Mouse (Mus musculus): ENCODE measurements around the gene Rab40c. TPM values are rescaled to one million over a fixed set of nuclear protein-coding genes. Genes with fewer than 3 reads are reported as not detected.

Gene Rab40c
- total and polyA plus RNA-seq, 2 experiments from 2014 or later: 38.9 to 42.1 TPM

- 100% methylated on average over 1 of the region's 2 CpGs for WGBS
- no peak for DNase-seq (ENCODE audit: low spot score)
- Histone ChIP-seq H3K27ac (ENCODE audit: low read depth, low read length) (no peak overlapping the region), H3K27me3 (ENCODE audit: insufficient read depth, low read length) (peaks cover 37% of the 10 kb centered on the region), H3K4me1 (ENCODE audit: insufficient read depth, low read length) (no peaks in the 10 kb centered on the region), H3K9ac (replicated peaks; ENCODE audit: low read length, poor library complexity, severe bottlenecking) (no peak overlapping the region), H3K9me3 (ENCODE audit: low read length) (no peaks in the 10 kb centered on the region), H3K36me3 (ENCODE audit: insufficient read depth, low read length) (peaks cover 8% of the 10 kb centered on the region; the same call in 1 of the 2 replicates), H3K4me2 (ENCODE audit: low read depth, low read length, poor library complexity, severe bottlenecking) (no peak overlapping the region), H3K4me3 (ENCODE audit: low read depth, low read length) (no peak overlapping the region)
- TF ChIP-seq CTCF (IDR thresholded peaks at IDR 0.05): no peak
- ATAC-seq (ENCODE audit: low FRiP score): no peak
Measured at GRCm38 (mm10) chr17:25954671-25955070, 35.1 kb upstream of the Rab40c start.

- 82% methylated on average over 5 of the region's 5 CpGs for WGBS
- no peaks in the 10 kb centered on the region for H3K9me3 ChIP-seq (ENCODE audit: low read length)
- no peak overlapping the region for H3K4me3 ChIP-seq (ENCODE audit: low read depth, low read length)
- no peaks in the 10 kb centered on the region for H3K4me1 ChIP-seq (ENCODE audit: insufficient read depth, low read length)
- H3K27ac ChIP-seq (ENCODE audit: low read depth, low read length): no peak overlapping the region
- peak; percentile 30 for DNase-seq (ENCODE audit: low spot score)
- no peak overlapping the region for H3K4me2 ChIP-seq (ENCODE audit: low read depth, low read length, poor library complexity, severe bottlenecking)
- H3K36me3 ChIP-seq (ENCODE audit: insufficient read depth, low read length): 0 out of 2 replicates have a peak, but pooled peaks cover 4% of the 10 kb centered on the region
- H3K9ac ChIP-seq (replicated peaks; ENCODE audit: low read length, poor library complexity, severe bottlenecking): no peak overlapping the region
- peaks cover 37% of the 10 kb centered on the region for H3K27me3 ChIP-seq (ENCODE audit: insufficient read depth, low read length)
- ATAC-seq (ENCODE audit: low FRiP score): no peak
- no peak for TF ChIP-seq CTCF (IDR thresholded peaks at IDR 0.05)
Measured at GRCm38 (mm10) chr17:25953161-25953560, 33.6 kb upstream of the Rab40c start.

- Histone ChIP-seq H3K4me1 (ENCODE audit: insufficient read depth, low read length) (no peaks in the 10 kb centered on the region), H3K9me3 (ENCODE audit: low read length) (no peaks in the 10 kb centered on the region), H3K36me3 (ENCODE audit: insufficient read depth, low read length) (no peaks in the 10 kb centered on the region), H3K4me3 (ENCODE audit: low read depth, low read length) (peak within 1 kb of the TSS; percentile 36), H3K4me2 (ENCODE audit: low read depth, low read length, poor library complexity, severe bottlenecking) (peak within 1 kb of the TSS; percentile 57), H3K27ac (ENCODE audit: low read depth, low read length) (no peak within 1 kb of the TSS), H3K27me3 (ENCODE audit: insufficient read depth, low read length) (peaks cover 37% of the 10 kb centered on the region), H3K9ac (replicated peaks; ENCODE audit: low read length, poor library complexity, severe bottlenecking) (no peak within 1 kb of the TSS)
- ATAC-seq (ENCODE audit: low FRiP score): no peak
- no peak for DNase-seq (ENCODE audit: low spot score)
- TF ChIP-seq CTCF (IDR thresholded peaks at IDR 0.05): no peak
- 2% methylated on average over 58 of the region's 58 CpGs for WGBS
Measured at GRCm38 (mm10) chr17:25951803-25952623, 32.5 kb upstream of the Rab40c start, which contains the start of gene A930017K11Rik. Gene A930017K11Rik, minus strand, starts transcription at chr17:25952565.

- TF ChIP-seq CTCF (IDR thresholded peaks at IDR 0.05): no peak
Measured at GRCm38 (mm10) chr17:25951225-25951802, 31.8 kb upstream of the Rab40c start.

GRCm38 (mm10) chr17:25950706-25951105, 31.2 kb upstream of the Rab40c start:
- WGBS: no CpG with 5 or more reads among the region's 3 CpGs

More at GRCm38 (mm10) chr17:25951225-25951802, 31.8 kb upstream of the Rab40c start:
- H3K9ac ChIP-seq (replicated peaks; ENCODE audit: low read length, poor library complexity, severe bottlenecking): no peak overlapping the region
- H3K27me3 ChIP-seq (ENCODE audit: insufficient read depth, low read length): peaks cover 37% of the 10 kb centered on the region
- ATAC-seq (ENCODE audit: low FRiP score) (0 out of 2 replicates have a peak, but pooled peaks have one; percentile 25), DNase-seq (ENCODE audit: low spot score) (no peak)
- H3K4me1 ChIP-seq (ENCODE audit: insufficient read depth, low read length): no peaks in the 10 kb centered on the region
- H3K9me3 ChIP-seq (ENCODE audit: low read length): no peaks in the 10 kb centered on the region
- no peak overlapping the region for H3K27ac ChIP-seq (ENCODE audit: low read depth, low read length)
- under 1% methylated on average over 33 of the region's 33 CpGs for WGBS
- H3K4me2 ChIP-seq (ENCODE audit: low read depth, low read length, poor library complexity, severe bottlenecking): peak overlapping the region; percentile 57
- no peaks in the 10 kb centered on the region for H3K36me3 ChIP-seq (ENCODE audit: insufficient read depth, low read length)
- H3K4me3 ChIP-seq (ENCODE audit: low read depth, low read length): peak overlapping the region; percentile 36

GRCm38 (mm10) chr17:25949981-25950380, 30.5 kb upstream of the Rab40c start:
- TF ChIP-seq CTCF (IDR thresholded peaks at IDR 0.05): no peak
- H3K4me3 ChIP-seq (ENCODE audit: low read depth, low read length): no peak overlapping the region
- no peaks in the 10 kb centered on the region for H3K36me3 ChIP-seq (ENCODE audit: insufficient read depth, low read length)
- peaks cover 37% of the 10 kb centered on the region for H3K27me3 ChIP-seq (ENCODE audit: insufficient read depth, low read length)
- H3K9ac ChIP-seq (replicated peaks; ENCODE audit: low read length, poor library complexity, severe bottlenecking): no peak overlapping the region
- no peak for ATAC-seq (ENCODE audit: low FRiP score)
- no peak overlapping the region for H3K27ac ChIP-seq (ENCODE audit: low read depth, low read length)
- 73% methylated on average over 5 of the region's 5 CpGs for WGBS
- H3K4me2 ChIP-seq (ENCODE audit: low read depth, low read length, poor library complexity, severe bottlenecking): no peak overlapping the region
- no peaks in the 10 kb centered on the region for H3K9me3 ChIP-seq (ENCODE audit: low read length)
- DNase-seq (ENCODE audit: low spot score): no peak
- H3K4me1 ChIP-seq (ENCODE audit: insufficient read depth, low read length): no peaks in the 10 kb centered on the region

More at GRCm38 (mm10) chr17:25950706-25951105, 31.2 kb upstream of the Rab40c start:
- DNase-seq (ENCODE audit: low spot score) (no peak), ATAC-seq (ENCODE audit: low FRiP score) (no peak)
- H3K4me1 ChIP-seq (ENCODE audit: insufficient read depth, low read length): no peaks in the 10 kb centered on the region
- no peak overlapping the region for H3K9ac ChIP-seq (replicated peaks; ENCODE audit: low read length, poor library complexity, severe bottlenecking)
- no peak for TF ChIP-seq CTCF (IDR thresholded peaks at IDR 0.05)
- no peaks in the 10 kb centered on the region for H3K9me3 ChIP-seq (ENCODE audit: low read length)
- H3K4me2 ChIP-seq (ENCODE audit: low read depth, low read length, poor library complexity, severe bottlenecking): no peak overlapping the region
- no peak overlapping the region for H3K4me3 ChIP-seq (ENCODE audit: low read depth, low read length)
- H3K27me3 ChIP-seq (ENCODE audit: insufficient read depth, low read length): peaks cover 37% of the 10 kb centered on the region
- H3K27ac ChIP-seq (ENCODE audit: low read depth, low read length): no peak overlapping the region
- H3K36me3 ChIP-seq (ENCODE audit: insufficient read depth, low read length): no peaks in the 10 kb centered on the region

All from midbrain, postnatal 0 days (tissue).